Mouse (Mus musculus) kidney, embryonic 16.5 days (tissue): ENCODE measurements at regions not wholly inside any gene's neighbourhood (a gene's known extent, or its start where the extent isn't known, plus 50 kb on each side); places are given as distances from the start of the nearest gene placed in this dataset.

Experiments used
- ATAC-seq: fragments of 200-750 bp; cut with Nextera tagmentation; 2 replicates; pipeline ENCODE4 v1.8.0; 2017; ENCODE audit warnings: moderate TSS enrichment; ENCODE audit not compliant: low FRiP score, low TSS enrichment
- H3K27ac ChIP-seq: fragments of 300-500 bp; sonication (generic); 2 replicates; pipeline ENCODE4 v1.5.1; 2014; ENCODE audit warnings: low read length
- H3K27me3 ChIP-seq: fragments of 300-500 bp; sonication (generic); 2 replicates; pipeline ENCODE4 v1.6.1; 2014; ENCODE audit warnings: low read length, control low read depth, mixed read lengths; ENCODE audit not compliant: insufficient read depth
- H3K36me3 ChIP-seq: fragments of 300-500 bp; sonication (generic); 2 replicates; pipeline ENCODE4 v1.6.1; 2014; ENCODE audit warnings: low read length, control low read depth, mixed read lengths; ENCODE audit not compliant: insufficient read depth
- H3K4me1 ChIP-seq: fragments of 300-500 bp; sonication (generic); 2 replicates; pipeline ENCODE4 v1.6.1; 2014; ENCODE audit warnings: low read length, control low read depth, mixed read lengths; ENCODE audit not compliant: insufficient read depth
- H3K4me2 ChIP-seq: fragments of 300-500 bp; sonication (generic); replicated peaks from 2 replicates; pipeline ENCODE4 v1.6.1; 2014; ENCODE audit warnings: low read depth, low read length
- H3K4me3 ChIP-seq: fragments of 300-500 bp; sonication (generic); 2 replicates; pipeline ENCODE4 v1.5.1; 2014; ENCODE audit warnings: mild to moderate bottlenecking, low read length
- H3K9ac ChIP-seq: fragments of 300-500 bp; sonication (generic); replicated peaks from 2 replicates; pipeline ENCODE4 v1.6.1; 2014; ENCODE audit warnings: low read length
- H3K9me3 ChIP-seq: fragments of 300-500 bp; sonication (generic); 2 replicates; pipeline ENCODE4 v1.6.1; 2016; ENCODE audit warnings: low read length, control low read depth
- WGBS: fragments of 180-500 bp; shearing (Covaris S2); extraction: QIAGEN DNeasy Blood & Tissue Kit; methylation state at CpG from one replicate; pipeline ENCODE4 v1.1.7; 2014; 5-methylcytosine and 5-hydroxymethylcytosine counted together

DNA sequence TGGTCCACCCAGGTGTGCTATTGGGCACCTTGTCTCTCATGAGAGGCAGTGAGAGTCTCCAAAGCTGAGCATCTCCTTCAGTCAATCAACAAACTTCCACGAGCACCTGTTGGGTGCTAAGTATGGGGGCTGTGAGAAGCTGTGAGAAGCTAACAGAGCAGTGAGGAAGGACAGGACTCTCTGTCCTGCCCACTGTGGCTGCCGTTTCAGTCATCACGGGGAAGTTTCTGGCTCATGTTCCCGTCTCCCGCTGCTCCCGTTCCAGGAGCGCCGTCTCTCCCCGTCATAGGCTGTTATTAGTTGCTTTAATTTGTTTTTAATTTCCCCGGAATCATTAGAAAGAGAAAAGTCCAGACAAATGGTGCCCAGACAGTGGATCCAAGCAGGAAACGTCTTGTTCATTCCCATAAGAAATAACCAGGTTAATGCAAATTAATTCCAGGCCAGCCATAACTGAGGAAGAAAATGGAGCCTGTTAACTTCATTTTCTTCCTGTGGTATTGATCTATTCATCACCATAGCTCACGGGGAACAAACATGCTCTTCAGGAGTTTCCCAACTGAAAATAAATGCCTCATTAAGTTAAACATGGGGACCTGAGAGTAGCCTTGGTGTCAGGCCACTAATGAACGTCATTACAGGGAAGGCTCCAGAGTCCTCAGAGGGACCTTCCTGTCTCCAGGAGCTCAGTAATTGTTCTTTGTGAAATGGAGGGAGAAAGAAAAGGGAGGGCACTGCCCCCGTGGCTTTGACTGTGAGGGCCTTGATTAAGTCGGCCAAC is 70.3 kb downstream of the Matn1 start:
- no peaks in the 10 kb centered on the region for H3K36me3 ChIP-seq
- no peak overlapping the region for H3K4me2 ChIP-seq
- H3K27ac ChIP-seq: no peak overlapping the region
- no peak overlapping the region for H3K4me3 ChIP-seq
- no peaks in the 10 kb centered on the region for H3K27me3 ChIP-seq
- H3K9ac ChIP-seq: no peak overlapping the region
- no peak for ATAC-seq
- H3K9me3 ChIP-seq: no peaks in the 10 kb centered on the region
- no peaks in the 10 kb centered on the region for H3K4me1 ChIP-seq
- WGBS: 52% methylated on average over 15 of the region's 15 CpGs

DNA sequence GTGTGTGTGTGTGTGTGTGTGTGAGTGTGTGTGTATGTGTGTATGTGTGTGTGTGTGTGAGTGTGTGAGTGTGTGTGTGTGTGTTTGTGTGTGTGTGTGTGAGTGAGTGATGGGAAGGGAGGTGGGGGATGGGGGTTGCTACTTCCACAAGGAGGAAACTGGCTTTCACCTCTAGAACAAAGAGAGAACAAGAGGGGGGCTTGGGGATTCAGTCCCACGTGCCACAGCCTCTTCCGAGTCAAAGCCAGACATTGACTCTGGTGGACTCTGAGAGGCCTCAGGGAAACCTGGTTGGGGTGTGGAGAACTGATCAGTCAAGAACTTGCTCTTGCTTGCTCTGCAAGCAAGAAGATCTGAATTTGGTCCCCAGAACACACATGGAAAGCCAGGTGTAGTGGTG is 71.0 kb downstream of the Matn1 start:
- 44% methylated on average over 2 of the region's 2 CpGs for WGBS
- H3K4me2 ChIP-seq: no peak overlapping the region

DNA sequence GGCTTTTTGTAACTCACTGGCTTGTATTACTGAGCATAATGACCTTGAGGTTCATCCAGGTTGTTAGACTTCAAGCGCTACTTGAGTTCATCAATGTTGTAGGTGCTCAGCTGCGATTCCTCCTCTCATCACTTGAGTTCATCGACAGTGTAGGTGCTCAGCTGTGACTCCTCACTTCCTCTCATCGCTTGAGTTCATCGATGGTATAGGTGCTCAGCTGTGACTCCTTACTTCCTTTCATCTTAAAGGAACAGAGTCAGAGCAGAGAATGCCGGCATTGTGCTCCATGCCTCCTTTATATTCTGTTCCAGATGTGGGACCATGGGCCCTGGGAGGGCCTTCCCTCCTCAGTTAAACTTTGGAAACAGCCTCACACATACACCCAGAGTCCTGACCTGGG is 79.4 kb downstream of the Matn1 start:
- 42% methylated on average over 6 of the region's 6 CpGs for WGBS
- Histone ChIP-seq H3K9me3 (no peaks in the 10 kb centered on the region), H3K27me3 (no peaks in the 10 kb centered on the region), H3K4me1 (no peaks in the 10 kb centered on the region), H3K36me3 (no peaks in the 10 kb centered on the region), H3K4me3 (no peak overlapping the region), H3K27ac (no peak overlapping the region), H3K9ac (no peak overlapping the region), H3K4me2 (no peak overlapping the region)
- ATAC-seq: no peak

More for the DNA sequence above, 71.0 kb downstream of the Matn1 start:
- Histone ChIP-seq H3K4me1 (no peaks in the 10 kb centered on the region), H3K9ac (no peak overlapping the region), H3K27ac (no peak overlapping the region), H3K27me3 (no peaks in the 10 kb centered on the region), H3K4me3 (no peak overlapping the region), H3K36me3 (no peaks in the 10 kb centered on the region), H3K9me3 (no peaks in the 10 kb centered on the region)
- no peak for ATAC-seq

DNA sequence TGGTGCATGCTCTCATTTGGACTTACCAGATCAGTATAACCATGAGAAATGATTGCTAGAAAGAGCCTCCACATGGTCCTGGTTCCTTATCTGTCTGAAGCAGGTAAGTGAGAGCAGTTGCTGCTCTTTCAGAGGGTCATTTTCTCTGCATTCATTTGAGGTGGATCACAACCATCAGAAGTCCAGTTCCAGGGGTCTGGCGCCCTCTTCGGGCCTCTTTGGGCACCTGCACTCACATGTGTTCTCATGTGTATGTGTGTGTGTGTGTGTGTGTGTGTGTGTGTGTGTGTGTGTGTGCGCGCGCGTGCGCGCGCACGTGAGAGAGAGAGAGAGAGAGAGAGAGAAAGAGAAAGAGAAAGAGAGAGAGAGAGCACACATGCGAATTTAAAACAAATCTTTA is 92.1 kb downstream of the Matn1 start:
- Histone ChIP-seq H3K36me3 (no peaks in the 10 kb centered on the region), H3K9me3 (no peaks in the 10 kb centered on the region), H3K27ac (no peak overlapping the region), H3K4me3 (no peak overlapping the region), H3K27me3 (0 out of 2 replicates have a peak, but pooled peaks cover 2% of the 10 kb centered on the region), H3K4me2 (no peak overlapping the region), H3K4me1 (no peaks in the 10 kb centered on the region), H3K9ac (no peak overlapping the region)
- WGBS: 91% methylated on average over 11 of the region's 11 CpGs
- ATAC-seq: no peak

DNA sequence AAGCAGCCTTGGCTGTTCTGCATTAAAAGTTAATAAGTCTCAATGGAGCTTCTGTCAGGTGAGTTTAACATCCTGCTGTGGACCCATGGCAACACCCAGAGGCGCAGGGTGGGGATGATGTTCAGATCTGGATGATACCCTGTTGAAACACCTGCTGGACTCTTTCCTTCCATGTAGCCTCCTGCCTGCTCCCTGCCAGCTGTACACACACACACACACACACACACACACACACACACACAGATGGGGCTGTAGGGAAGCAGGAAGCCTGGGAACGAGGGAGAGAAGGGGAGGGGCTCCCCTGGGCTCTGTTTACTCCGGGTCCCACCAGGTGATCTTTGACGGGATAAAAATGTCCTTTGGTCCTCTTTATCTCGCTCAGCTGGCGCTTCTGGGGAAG is 93.0 kb downstream of the Matn1 start:
- H3K9ac ChIP-seq: no peak overlapping the region
- no peak overlapping the region for H3K27ac ChIP-seq
- H3K9me3 ChIP-seq: no peaks in the 10 kb centered on the region
- 15% methylated on average over 6 of the region's 6 CpGs for WGBS
- no peaks in the 10 kb centered on the region for H3K36me3 ChIP-seq
- H3K4me3 ChIP-seq: no peak overlapping the region
- no peaks in the 10 kb centered on the region for H3K4me1 ChIP-seq
- ATAC-seq: no peak
- H3K27me3 ChIP-seq: 0 out of 2 replicates have a peak, but pooled peaks cover 2% of the 10 kb centered on the region
- H3K4me2 ChIP-seq: no peak overlapping the region

DNA sequence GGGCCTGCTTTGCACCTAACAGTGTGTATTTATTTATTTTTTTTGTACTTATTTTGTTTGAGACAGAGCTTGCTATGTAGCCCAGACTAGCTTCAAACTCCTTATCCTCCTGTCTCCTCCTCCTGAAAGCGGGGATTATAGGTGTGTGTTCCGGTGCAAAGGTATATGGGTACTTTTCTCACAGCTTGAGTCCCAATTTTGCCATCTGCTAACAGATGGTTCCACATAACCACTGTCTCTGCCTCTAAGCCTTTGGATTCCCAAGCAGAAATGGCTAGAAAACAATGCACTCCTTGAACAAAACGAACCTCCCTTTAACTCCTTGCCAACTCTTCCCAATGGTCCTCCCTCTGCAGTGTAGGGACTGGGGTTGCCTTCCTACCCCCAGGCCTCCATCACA is 95.5 kb downstream of the Matn1 start:
- no peak for ATAC-seq
- no peak overlapping the region for H3K4me3 ChIP-seq
- H3K9ac ChIP-seq: no peak overlapping the region
- no peaks in the 10 kb centered on the region for H3K9me3 ChIP-seq
- no peak overlapping the region for H3K4me2 ChIP-seq
- 0 out of 2 replicates have a peak, but pooled peaks cover 2% of the 10 kb centered on the region for H3K27me3 ChIP-seq
- no peak overlapping the region for H3K27ac ChIP-seq
- WGBS: 85% methylated on average over 3 of the region's 3 CpGs
- H3K4me1 ChIP-seq: no peaks in the 10 kb centered on the region
- H3K36me3 ChIP-seq: no peaks in the 10 kb centered on the region

DNA sequence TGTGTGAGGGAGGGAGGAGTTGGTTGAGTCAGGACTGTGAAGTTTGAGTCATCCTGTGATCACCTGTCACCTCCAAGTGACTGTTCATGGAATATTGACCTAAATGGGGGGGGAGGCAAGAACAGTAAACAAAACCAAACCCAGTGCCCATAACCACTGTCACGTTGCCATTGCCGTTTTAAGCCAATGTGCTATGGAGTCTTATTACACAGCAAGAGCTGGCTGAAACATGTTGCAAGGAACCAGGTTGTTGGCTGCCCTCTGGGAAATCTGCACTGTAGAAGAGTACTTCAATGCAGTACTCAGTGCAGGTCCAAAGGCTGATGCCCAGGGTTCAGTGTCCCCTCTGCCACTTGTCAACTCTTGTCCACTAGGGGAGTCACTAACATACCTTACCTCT is 97.0 kb downstream of the Matn1 start:
- Histone ChIP-seq H3K9ac (no peak overlapping the region), H3K4me1 (no peaks in the 10 kb centered on the region), H3K4me2 (no peak overlapping the region), H3K27me3 (0 out of 2 replicates have a peak, but pooled peaks cover 2% of the 10 kb centered on the region), H3K4me3 (no peak overlapping the region), H3K27ac (no peak overlapping the region), H3K36me3 (no peaks in the 10 kb centered on the region), H3K9me3 (no peaks in the 10 kb centered on the region)
- no peak for ATAC-seq
- 77% methylated on average over 2 of the region's 2 CpGs for WGBS

DNA sequence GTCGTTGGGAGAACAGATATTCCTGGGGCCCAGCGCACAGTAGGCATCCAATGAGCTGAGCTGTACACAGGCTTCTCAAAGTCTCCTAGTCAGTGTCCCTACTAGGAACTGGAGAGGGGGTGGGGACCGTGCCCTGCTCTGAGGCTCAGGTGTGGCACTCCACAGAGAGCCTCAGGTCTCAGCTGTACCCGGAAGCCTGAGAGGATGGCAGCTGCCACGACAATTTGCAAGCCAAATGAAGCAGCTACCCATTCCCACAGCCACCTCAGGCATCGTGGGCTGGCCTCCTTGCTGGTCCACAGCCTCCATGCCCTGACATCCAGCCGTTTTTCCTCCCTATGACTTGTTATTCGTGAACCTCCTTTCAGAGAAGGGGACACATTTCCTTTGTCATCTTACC is 101.9 kb downstream of the Matn1 start:
- H3K36me3 ChIP-seq: no peaks in the 10 kb centered on the region
- H3K4me1 ChIP-seq: no peaks in the 10 kb centered on the region
- no peak overlapping the region for H3K4me2 ChIP-seq
- no peak overlapping the region for H3K4me3 ChIP-seq
- H3K27ac ChIP-seq: no peak overlapping the region
- ATAC-seq: no peak
- H3K9ac ChIP-seq: no peak overlapping the region
- no peaks in the 10 kb centered on the region for H3K9me3 ChIP-seq
- no peaks in the 10 kb centered on the region for H3K27me3 ChIP-seq
- WGBS: 49% methylated on average over 8 of the region's 8 CpGs

DNA sequence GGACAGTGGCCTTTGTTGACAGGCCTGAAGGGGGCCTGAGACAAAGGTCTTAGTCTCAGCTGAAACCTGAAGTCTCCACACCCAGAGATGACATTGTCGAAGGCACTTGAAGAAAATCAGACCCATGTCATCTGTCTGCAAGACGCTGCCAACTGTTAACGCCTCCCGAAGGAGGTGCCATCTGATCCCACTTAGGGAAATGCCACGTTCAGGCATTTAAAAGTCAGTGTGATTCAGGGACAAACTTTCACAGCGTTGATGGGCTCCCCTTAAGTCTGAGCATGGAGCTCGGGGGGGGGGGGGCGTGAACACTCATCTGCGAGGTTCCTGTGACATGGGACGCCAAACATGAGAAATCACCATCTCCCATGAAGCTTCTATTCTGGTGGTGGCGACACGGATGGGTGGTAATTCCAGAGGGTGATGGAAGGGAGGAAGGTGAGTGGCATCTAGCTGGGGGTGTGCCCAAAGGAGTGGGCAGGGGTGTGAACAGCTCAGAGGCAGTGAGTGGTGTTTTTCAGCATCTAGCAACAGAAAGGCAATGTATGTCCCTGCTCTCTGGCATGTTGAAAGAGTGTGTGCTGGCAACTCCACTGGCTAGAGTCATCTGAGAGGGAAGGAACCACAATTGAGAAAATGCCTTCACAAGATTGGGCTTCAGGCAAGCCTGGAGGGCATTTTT is 102.9 kb downstream of the Matn1 start:
- WGBS: 53% methylated on average over 12 of the region's 12 CpGs

DNA sequence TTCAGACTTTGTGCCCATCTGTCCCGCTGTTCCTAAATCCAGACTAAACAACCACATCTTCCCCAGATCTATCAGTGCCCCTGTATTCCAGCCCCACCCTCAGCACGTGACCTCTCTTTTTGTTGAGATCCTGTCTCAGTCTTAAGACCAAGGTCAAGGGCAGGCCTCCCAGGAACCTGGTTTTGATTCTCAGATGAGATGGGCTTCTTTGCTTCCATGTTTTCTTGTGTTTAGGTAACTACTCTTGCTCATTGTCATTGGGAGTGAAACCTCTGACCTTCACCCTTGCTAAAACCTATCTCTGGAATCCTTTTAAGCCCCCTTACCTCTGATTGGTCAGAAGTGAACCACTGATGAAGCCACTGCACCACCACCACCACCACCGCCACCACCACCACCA is 112.1 kb downstream of the Matn1 start:
- H3K36me3 ChIP-seq: no peaks in the 10 kb centered on the region
- H3K4me1 ChIP-seq: no peaks in the 10 kb centered on the region
- ATAC-seq: no peak
- H3K4me2 ChIP-seq: no peak overlapping the region
- no peak overlapping the region for H3K27ac ChIP-seq
- no peaks in the 10 kb centered on the region for H3K27me3 ChIP-seq
- WGBS: 79% methylated on average over 3 of the region's 3 CpGs
- no peak overlapping the region for H3K4me3 ChIP-seq
- H3K9ac ChIP-seq: no peak overlapping the region
- peaks cover 5% of the 10 kb centered on the region; the same call in 1 of the 2 replicates for H3K9me3 ChIP-seq

More for the DNA sequence above, 102.9 kb downstream of the Matn1 start:
- Histone ChIP-seq H3K36me3 (no peaks in the 10 kb centered on the region), H3K9ac (no peak overlapping the region), H3K4me1 (no peaks in the 10 kb centered on the region), H3K27me3 (no peaks in the 10 kb centered on the region), H3K4me3 (no peak overlapping the region), H3K27ac (no peak overlapping the region), H3K9me3 (no peaks in the 10 kb centered on the region), H3K4me2 (no peak overlapping the region)
- ATAC-seq: no peak
